In genomic region chr15:97558725-97559124, GRCm38 (mm10) we compare ENCODE assay signal across 33 mouse cellular contexts.
"Had no signal": no experiment of that assay in that cellular context is flagged by ENCODE, and none has a peak within 500 bp of the region (broad histone marks: within the 10 kb centered on the region; RNA-seq: fewer than 3 reads in every experiment).

No protein-coding gene starts in this region.

- H3K27me3 ChIP-seq: heart, embryonic 12.5 days; heart, embryonic 13.5 days; heart, embryonic 15.5 days; hindbrain, embryonic 12.5 days; hindbrain, embryonic 13.5 days; hindbrain, embryonic 15.5 days; intestine, embryonic 15.5 days; kidney, embryonic 15.5 days had no signal

- H3K27ac ChIP-seq: heart, embryonic 13.5 days; heart, embryonic 15.5 days; hindbrain, embryonic 10.5 days; hindbrain, embryonic 12.5 days; hindbrain, embryonic 13.5 days; hindbrain, embryonic 14.5 days; hindbrain, embryonic 15.5 days; hindbrain, postnatal 0 days; intestine, embryonic 15.5 days; kidney, embryonic 15.5 days; kidney, postnatal 0 days; layer of hippocampus, adult 2 months; left cerebral cortex, adult 2 months had no signal

- H3K36me3 ChIP-seq: heart, embryonic 12.5 days; heart, embryonic 13.5 days; heart, embryonic 15.5 days; hindbrain, embryonic 10.5 days; hindbrain, embryonic 12.5 days; hindbrain, embryonic 13.5 days; hindbrain, embryonic 15.5 days; intestine, embryonic 15.5 days; kidney, embryonic 15.5 days had no signal

- H3K9ac ChIP-seq: heart, embryonic 12.5 days; heart, embryonic 13.5 days; heart, embryonic 15.5 days; hindbrain, embryonic 12.5 days; hindbrain, embryonic 13.5 days; hindbrain, embryonic 14.5 days; hindbrain, embryonic 15.5 days; intestine, embryonic 15.5 days; kidney, embryonic 15.5 days had no signal

- H3K4me3 ChIP-seq: heart, embryonic 12.5 days; heart, embryonic 13.5 days; heart, embryonic 15.5 days; hindbrain, embryonic 10.5 days; hindbrain, embryonic 12.5 days; hindbrain, embryonic 13.5 days; hindbrain, embryonic 15.5 days; intestine, embryonic 15.5 days; kidney, embryonic 15.5 days; layer of hippocampus, adult 2 months; left cerebral cortex, adult 2 months had no signal

- H3K4me1 ChIP-seq: heart, embryonic 12.5 days; heart, embryonic 13.5 days; heart, embryonic 15.5 days; hindbrain, embryonic 10.5 days; hindbrain, embryonic 12.5 days; hindbrain, embryonic 13.5 days; hindbrain, embryonic 15.5 days; intestine, embryonic 15.5 days; kidney, embryonic 15.5 days had no signal

- ATAC-seq: hindbrain, embryonic 16.5 days; hindbrain, postnatal 0 days; inflammation-experienced regulatory T-cells, adult 6 months; intestine, embryonic 15.5 days; intestine, embryonic 16.5 days; intestine, postnatal 0 days had no signal

- H3K9me3 ChIP-seq: intestine, embryonic 15.5 days had no signal

- DNase-seq: heart, postnatal 10 days; heart, postnatal 14 days; heart, postnatal 36 days; heart, postnatal 4 days; kidney, adult 11 months; kidney, adult 18-20 months; kidney, adult 8-10 months; kidney, adult 9 months; kidney, postnatal 10 days; kidney, postnatal 14 days; kidney, postnatal 25 days; kidney, postnatal 36 days; kidney, postnatal 4 days; layer of hippocampus, adult 9-11 months; layer of hippocampus, postnatal 36 days had no signal
